Mouse (Mus musculus): ENCODE data around the gene Gabrg3. TPM values are rescaled to one million over a fixed set of nuclear protein-coding genes. Genes with fewer than 3 reads are reported as not detected.
"Not testable (repeated sequence)": the region's sequence is repeated elsewhere in the genome, so short reads cannot be mapped to it uniquely, and the experiment has no call there.

Gabrg3 gene
- polyA plus RNA-seq, 1 experiment from 2014 or later = 1.3 TPM

GRCm38 (mm10) chr7:57296639-57297038, 90.3 kb downstream of the Gabrg3 start:
- no peaks in the 10 kb centered on the region for H3K27me3 ChIP-seq
- H3K9me3 ChIP-seq = no peaks in the 10 kb centered on the region
- no peaks in the 10 kb centered on the region for H3K36me3 ChIP-seq
- no peak overlapping the region for H3K4me3 ChIP-seq
- no peak overlapping the region for H3K9ac ChIP-seq
- 79% methylated on average over 3 of the region's 3 CpGs for WGBS
- no peak overlapping the region for H3K4me2 ChIP-seq
- no peak overlapping the region for H3K27ac ChIP-seq
- no peak for ATAC-seq (ENCODE audit: insufficient number of reproducible peaks, low FRiP score, low TSS enrichment, low read depth)
- H3K4me1 ChIP-seq = no peaks in the 10 kb centered on the region

- H3K27me3 ChIP-seq = no peaks in the 10 kb centered on the region
- ATAC-seq (ENCODE audit: insufficient number of reproducible peaks, low FRiP score, low TSS enrichment, low read depth) = no peak
- H3K9ac ChIP-seq = no peak overlapping the region
- no peak overlapping the region for H3K27ac ChIP-seq
- no peaks in the 10 kb centered on the region for H3K9me3 ChIP-seq
- no peak overlapping the region for H3K4me2 ChIP-seq
- H3K4me1 ChIP-seq = no peaks in the 10 kb centered on the region
- WGBS = 79% methylated on average over 1 of the region's 1 CpGs
- no peaks in the 10 kb centered on the region for H3K36me3 ChIP-seq
- H3K4me3 ChIP-seq = no peak overlapping the region
These were observed 92.9 kb downstream of the Gabrg3 start for GRCm38 (mm10) chr7:57294127-57294526.

GRCm38 (mm10) chr7:57293564-57293963, 93.4 kb downstream of the Gabrg3 start:
- ATAC-seq (ENCODE audit: insufficient number of reproducible peaks, low FRiP score, low TSS enrichment, low read depth) = no peak
- WGBS = 82% methylated on average over 6 of the region's 6 CpGs
- Histone ChIP-seq H3K27ac (no peak overlapping the region), H3K4me2 (no peak overlapping the region), H3K36me3 (no peaks in the 10 kb centered on the region), H3K9ac (no peak overlapping the region), H3K4me3 (no peak overlapping the region), H3K9me3 (no peaks in the 10 kb centered on the region), H3K4me1 (no peaks in the 10 kb centered on the region), H3K27me3 (no peaks in the 10 kb centered on the region)

- Histone ChIP-seq H3K4me1 (no peaks in the 10 kb centered on the region), H3K4me2 (no peak overlapping the region), H3K4me3 (no peak overlapping the region), H3K27ac (no peak overlapping the region), H3K9me3 (no peaks in the 10 kb centered on the region), H3K36me3 (no peaks in the 10 kb centered on the region), H3K27me3 (no peaks in the 10 kb centered on the region), H3K9ac (no peak overlapping the region)
- WGBS = 85% methylated on average over 6 of the region's 6 CpGs
- no peak for ATAC-seq (ENCODE audit: insufficient number of reproducible peaks, low FRiP score, low TSS enrichment, low read depth)
These were observed 103.8 kb downstream of the Gabrg3 start for GRCm38 (mm10) chr7:57283186-57283585.

GRCm38 (mm10) chr7:57278841-57279240, 108.1 kb downstream of the Gabrg3 start:
- no peaks in the 10 kb centered on the region for H3K27me3 ChIP-seq
- 70% methylated on average over 3 of the region's 3 CpGs for WGBS
- H3K9ac ChIP-seq = no peak overlapping the region
- ATAC-seq (ENCODE audit: insufficient number of reproducible peaks, low FRiP score, low TSS enrichment, low read depth) = no peak
- H3K4me3 ChIP-seq = no peak overlapping the region
- H3K4me1 ChIP-seq = no peaks in the 10 kb centered on the region
- H3K27ac ChIP-seq = no peak overlapping the region
- no peak overlapping the region for H3K4me2 ChIP-seq
- no peaks in the 10 kb centered on the region for H3K9me3 ChIP-seq
- no peaks in the 10 kb centered on the region for H3K36me3 ChIP-seq

DNA sequence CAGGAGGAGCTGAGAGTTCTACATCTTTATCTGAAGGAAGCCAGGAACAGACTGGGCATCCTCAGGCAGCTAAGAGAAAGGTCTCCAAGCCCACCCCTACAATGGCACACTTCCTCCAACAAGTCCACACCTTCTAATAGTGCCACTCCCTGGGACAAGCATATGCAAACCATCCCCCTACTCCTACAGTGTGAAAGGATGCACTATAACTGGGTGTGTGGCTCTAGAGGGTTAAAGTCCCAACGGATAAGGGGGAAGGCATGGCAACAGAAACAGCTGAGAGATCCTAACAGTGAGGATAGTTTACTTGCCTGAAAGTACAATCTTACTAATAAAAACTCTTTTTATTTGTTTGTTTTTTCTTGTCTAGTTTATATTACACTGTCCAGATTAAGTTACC, 126.8 kb downstream of the Gabrg3 start:
- no peaks in the 10 kb centered on the region for H3K9me3 ChIP-seq
- WGBS = 76% methylated on average over 1 of the region's 1 CpGs
- no peak overlapping the region for H3K4me2 ChIP-seq
- H3K27me3 ChIP-seq = no peaks in the 10 kb centered on the region
- no peak overlapping the region for H3K27ac ChIP-seq
- ATAC-seq (ENCODE audit: insufficient number of reproducible peaks, low FRiP score, low TSS enrichment, low read depth) = no peak
- no peaks in the 10 kb centered on the region for H3K4me1 ChIP-seq
- no peaks in the 10 kb centered on the region for H3K36me3 ChIP-seq
- H3K9ac ChIP-seq = no peak overlapping the region
- H3K4me3 ChIP-seq = no peak overlapping the region

DNA sequence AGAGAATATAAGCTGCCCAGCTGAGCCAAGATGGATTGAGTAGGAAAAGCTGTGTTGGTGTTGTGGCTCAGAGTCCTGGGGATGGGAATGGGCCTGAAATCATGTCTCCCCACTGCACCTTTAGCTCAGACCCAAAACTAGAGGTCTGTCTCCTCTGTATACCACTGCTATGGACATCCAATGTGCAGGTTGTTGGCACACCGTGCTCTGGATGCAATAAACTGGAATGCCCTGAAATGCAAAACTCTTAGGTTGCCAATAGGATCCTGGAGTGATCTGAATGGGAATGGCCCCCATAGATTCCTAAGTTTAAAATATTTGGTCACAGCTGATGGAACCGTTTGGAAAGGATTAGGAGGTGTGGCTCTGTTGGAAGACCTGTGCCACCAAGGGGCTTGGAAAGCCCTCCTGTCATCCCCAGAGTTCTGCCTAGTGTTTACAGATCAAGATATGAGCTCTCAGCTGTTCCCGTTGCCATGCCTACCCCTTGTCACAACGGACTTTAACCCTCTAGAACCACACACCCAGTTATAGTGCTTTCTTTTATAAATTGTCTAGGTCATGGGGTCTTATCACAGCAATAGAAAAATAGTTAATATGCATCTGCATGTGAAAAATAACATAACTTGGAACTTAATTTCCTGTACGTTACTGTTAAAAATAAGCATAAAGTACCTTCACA, 128.0 kb downstream of the Gabrg3 start:
- Histone ChIP-seq H3K27ac (no peak overlapping the region), H3K27me3 (no peaks in the 10 kb centered on the region), H3K4me2 (no peak overlapping the region), H3K4me1 (no peaks in the 10 kb centered on the region), H3K9me3 (no peaks in the 10 kb centered on the region), H3K4me3 (no peak overlapping the region), H3K36me3 (no peaks in the 10 kb centered on the region), H3K9ac (no peak overlapping the region)
- WGBS = 77% methylated on average over 5 of the region's 5 CpGs
- no peak for ATAC-seq (ENCODE audit: insufficient number of reproducible peaks, low FRiP score, low TSS enrichment, low read depth)

GRCm38 (mm10) chr7:57243981-57244380, 143.0 kb downstream of the Gabrg3 start:
- no peaks in the 10 kb centered on the region for H3K9me3 ChIP-seq
- no peak overlapping the region for H3K4me2 ChIP-seq
- H3K4me3 ChIP-seq = no peak overlapping the region
- WGBS = 77% methylated on average over 4 of the region's 4 CpGs
- no peak overlapping the region for H3K9ac ChIP-seq
- no peaks in the 10 kb centered on the region for H3K36me3 ChIP-seq
- H3K4me1 ChIP-seq = no peaks in the 10 kb centered on the region
- no peaks in the 10 kb centered on the region for H3K27me3 ChIP-seq
- no peak overlapping the region for H3K27ac ChIP-seq
- ATAC-seq (ENCODE audit: insufficient number of reproducible peaks, low FRiP score, low TSS enrichment, low read depth) = no peak

DNA sequence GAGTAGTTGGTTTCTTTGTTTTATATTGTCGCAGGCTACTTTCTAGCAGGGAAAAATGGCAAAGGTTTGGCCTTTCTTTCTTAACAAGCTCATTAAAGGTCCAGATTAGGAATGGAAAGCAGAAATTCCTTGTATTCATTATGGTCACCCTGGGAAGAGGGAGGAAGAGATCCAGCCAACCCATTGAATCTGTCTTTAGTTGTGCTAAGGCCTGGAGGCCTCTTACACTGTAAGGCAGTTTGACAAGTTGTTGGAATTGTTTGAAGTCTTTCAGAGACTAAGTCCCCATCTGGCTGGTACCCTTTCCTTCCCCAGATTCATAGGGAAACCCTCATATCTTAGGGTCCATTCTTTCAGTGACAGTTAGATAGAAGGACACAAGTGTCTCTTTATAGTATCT, 172.9 kb downstream of the Gabrg3 start:
- WGBS = 87% methylated on average over 1 of the region's 1 CpGs
- no peaks in the 10 kb centered on the region for H3K4me1 ChIP-seq
- no peak overlapping the region for H3K27ac ChIP-seq
- H3K4me3 ChIP-seq = no peak overlapping the region
- H3K4me2 ChIP-seq = no peak overlapping the region
- no peaks in the 10 kb centered on the region for H3K9me3 ChIP-seq
- no peak for ATAC-seq (ENCODE audit: insufficient number of reproducible peaks, low FRiP score, low TSS enrichment, low read depth)
- H3K36me3 ChIP-seq = no peaks in the 10 kb centered on the region
- H3K27me3 ChIP-seq = no peaks in the 10 kb centered on the region
- no peak overlapping the region for H3K9ac ChIP-seq

- H3K9me3 ChIP-seq = no peaks in the 10 kb centered on the region
- WGBS = 80% methylated on average over 1 of the region's 1 CpGs
- no peak for ATAC-seq (ENCODE audit: insufficient number of reproducible peaks, low FRiP score, low TSS enrichment, low read depth)
- no peaks in the 10 kb centered on the region for H3K36me3 ChIP-seq
- no peaks in the 10 kb centered on the region for H3K27me3 ChIP-seq
- no peak overlapping the region for H3K4me2 ChIP-seq
- H3K4me3 ChIP-seq = no peak overlapping the region
- H3K27ac ChIP-seq = no peak overlapping the region
- H3K9ac ChIP-seq = no peak overlapping the region
- H3K4me1 ChIP-seq = no peaks in the 10 kb centered on the region
These were observed 201.0 kb downstream of the Gabrg3 start for GRCm38 (mm10) chr7:57186015-57186414.

DNA sequence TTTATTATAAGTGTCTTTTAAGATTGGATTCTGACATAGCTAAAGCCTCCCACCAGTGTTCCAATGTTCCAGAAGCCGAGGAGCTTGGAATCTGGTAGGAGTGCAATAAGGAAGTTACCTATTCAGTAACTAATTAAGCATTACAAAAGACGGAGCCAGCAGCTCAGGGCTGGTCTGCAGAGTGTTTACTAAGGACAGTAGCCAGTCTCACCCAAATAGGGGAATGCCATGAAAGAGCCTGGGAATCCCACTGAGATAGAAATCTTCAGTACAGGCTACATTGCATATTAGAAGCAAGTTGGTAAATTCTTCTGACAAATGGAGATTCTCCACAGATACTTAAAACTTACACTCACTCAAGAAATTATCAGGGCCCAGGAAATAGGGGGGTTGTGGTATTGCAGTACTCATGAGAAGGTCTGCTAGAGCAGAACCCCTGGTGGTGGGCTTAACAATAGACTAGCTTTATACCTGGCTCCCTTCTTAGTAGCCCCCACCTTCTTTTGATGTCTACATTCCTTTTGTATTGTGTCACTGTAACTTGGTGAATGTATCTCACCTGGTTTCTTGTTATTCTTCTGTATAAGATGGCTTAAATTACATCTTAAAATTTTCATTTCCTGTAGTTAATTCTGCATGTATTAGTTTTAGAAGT, 211.0 kb downstream of the Gabrg3 start:
- H3K9me3 ChIP-seq; H3K4me2 ChIP-seq; H3K27ac ChIP-seq; ATAC-seq (ENCODE audit: insufficient number of reproducible peaks, low FRiP score, low TSS enrichment, low read depth); H3K36me3 ChIP-seq; H3K9ac ChIP-seq; H3K4me1 ChIP-seq; H3K27me3 ChIP-seq; H3K4me3 ChIP-seq: not testable (repeated sequence)
- 51% methylated on average over 2 of the region's 2 CpGs for WGBS

GRCm38 (mm10) chr7:57166931-57167330, 220.1 kb downstream of the Gabrg3 start:
- H3K4me3 ChIP-seq = no peak overlapping the region
- H3K4me1 ChIP-seq = no peaks in the 10 kb centered on the region
- H3K4me2 ChIP-seq = no peak overlapping the region
- no peak overlapping the region for H3K9ac ChIP-seq
- H3K27me3 ChIP-seq = no peaks in the 10 kb centered on the region
- no peak overlapping the region for H3K27ac ChIP-seq
- 64% methylated on average over 3 of the region's 3 CpGs for WGBS
- H3K36me3 ChIP-seq = no peaks in the 10 kb centered on the region
- H3K9me3 ChIP-seq = no peaks in the 10 kb centered on the region
- ATAC-seq (ENCODE audit: insufficient number of reproducible peaks, low FRiP score, low TSS enrichment, low read depth) = no peak

All from limb, embryonic 15.5 days (tissue).